Mouse (Mus musculus) thymus, adult 2 months (tissue): ENCODE measurements at regions not wholly inside any gene's neighbourhood (a gene's known extent, or its start where the extent isn't known, plus 50 kb on each side); places are given as distances from the start of the nearest gene placed in this dataset.

ENCODE experiments used
- CTCF ChIP-seq: fragments of 200-500 bp; IDR thresholded peaks from 2 replicates; pipeline ENCODE4 v1.5.1; 2012; ENCODE audit warnings: mild to moderate bottlenecking, control low read depth, low read length, moderate library complexity, borderline replicate concordance; ENCODE audit not compliant: control insufficient read depth, poor library complexity, insufficient read depth; ENCODE audit errors: extremely low read depth
- POLR2A ChIP-seq: fragments of 200-500 bp; IDR thresholded peaks from 2 replicates; pipeline ENCODE4 v1.6.1; 2012; ENCODE audit warnings: mild to moderate bottlenecking, low read length, control low read depth, moderate library complexity; ENCODE audit not compliant: control insufficient read depth, poor library complexity, insufficient read depth; ENCODE audit errors: extremely low read depth

GRCm38 (mm10) chr3:41295150-41295549 lies 212.3 kb upstream of the Pgrmc2 start:
- TF ChIP-seq CTCF: no peak
- TF ChIP-seq POLR2A: no peak
